ENCODE assay signal across 28 mouse cellular contexts in the genomic region with DNA sequence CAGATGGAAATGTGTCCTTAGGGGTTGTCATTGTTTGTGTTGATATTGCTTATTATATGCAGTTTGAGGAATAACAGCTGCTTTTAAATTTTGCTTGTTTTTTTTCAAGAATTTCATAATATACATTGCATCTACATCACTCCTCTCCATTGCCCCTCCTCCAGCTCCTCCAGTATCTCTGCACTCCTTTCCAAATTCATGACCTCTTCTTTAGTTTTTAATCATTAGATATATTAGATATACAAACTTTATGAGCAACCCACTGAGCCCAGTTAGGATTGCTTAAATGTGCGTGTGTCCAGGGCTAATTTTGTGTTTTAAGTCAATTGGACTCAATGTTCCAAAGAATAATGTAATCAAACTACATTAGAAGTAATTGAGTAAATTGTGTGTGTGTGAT.
"Had no signal": no experiment of that assay in that cellular context is flagged by ENCODE, and none has a peak within 500 bp of the region (broad histone marks: within the 10 kb centered on the region; RNA-seq: fewer than 3 reads in every experiment).

No protein-coding gene starts in this region.

- H3K9ac ChIP-seq: embryonic facial prominence, embryonic 12.5 days; embryonic facial prominence, embryonic 13.5 days; embryonic facial prominence, embryonic 15.5 days; forebrain, embryonic 12.5 days; forebrain, embryonic 13.5 days; forebrain, embryonic 15.5 days; forebrain, postnatal 0 days had no signal

- H3K4me1 ChIP-seq: embryonic facial prominence, embryonic 10.5 days; embryonic facial prominence, embryonic 12.5 days; embryonic facial prominence, embryonic 13.5 days; embryonic facial prominence, embryonic 15.5 days; forebrain, embryonic 10.5 days; forebrain, embryonic 12.5 days; forebrain, embryonic 13.5 days had no signal

- DNase-seq: cerebellum, adult 2 months; cerebellum, adult 8-10 months; cerebellum, adult 9-10 months; cerebellum, adult 9-11 months; cerebellum, postnatal 10 days; cerebellum, postnatal 14 days; cerebellum, postnatal 25 days; cerebellum, postnatal 36 days; embryo, embryonic 11 days; forebrain, postnatal 0 days; gastrocnemius, adult 2 months; gastrocnemius, postnatal 10 days; gastrocnemius, postnatal 14 days; gastrocnemius, postnatal 25 days; gastrocnemius, postnatal 36 days; heart, adult 11 months; heart, adult 18-20 months had no signal

- H3K4me3 ChIP-seq: embryonic facial prominence, embryonic 10.5 days; embryonic facial prominence, embryonic 12.5 days; embryonic facial prominence, embryonic 13.5 days; embryonic facial prominence, embryonic 15.5 days; erythroblast, embryonic 14.5 days; forebrain, embryonic 10.5 days; forebrain, embryonic 12.5 days; forebrain, embryonic 13.5 days; forebrain, embryonic 15.5 days; gastrocnemius, adult 2 months had no signal

- H3K36me3 ChIP-seq: embryonic facial prominence, embryonic 10.5 days; embryonic facial prominence, embryonic 12.5 days; embryonic facial prominence, embryonic 13.5 days; embryonic facial prominence, embryonic 15.5 days; forebrain, embryonic 10.5 days; forebrain, embryonic 12.5 days; forebrain, embryonic 15.5 days had no signal

- H3K27me3 ChIP-seq: embryonic facial prominence, embryonic 12.5 days; embryonic facial prominence, embryonic 13.5 days; embryonic facial prominence, embryonic 15.5 days; forebrain, embryonic 12.5 days; forebrain, embryonic 13.5 days; forebrain, embryonic 15.5 days had no signal

- ATAC-seq: forebrain, embryonic 13.5 days; forebrain, embryonic 14.5 days; forebrain, embryonic 15.5 days; forebrain, embryonic 16.5 days; forebrain, postnatal 0 days had no signal

- H3K27ac ChIP-seq: embryonic facial prominence, embryonic 10.5 days; embryonic facial prominence, embryonic 12.5 days; embryonic facial prominence, embryonic 13.5 days; embryonic facial prominence, embryonic 15.5 days; forebrain, embryonic 10.5 days; forebrain, embryonic 12.5 days; forebrain, embryonic 13.5 days; forebrain, embryonic 15.5 days; gastrocnemius, adult 2 months had no signal

- H3K9me3 ChIP-seq: embryonic facial prominence, embryonic 10.5 days; embryonic facial prominence, embryonic 12.5 days; embryonic facial prominence, embryonic 13.5 days; embryonic facial prominence, embryonic 15.5 days; forebrain, embryonic 10.5 days; forebrain, embryonic 12.5 days; forebrain, embryonic 13.5 days; forebrain, embryonic 15.5 days had no signal

- H3K4me2 ChIP-seq: embryonic facial prominence, embryonic 12.5 days; embryonic facial prominence, embryonic 13.5 days; embryonic facial prominence, embryonic 15.5 days; forebrain, embryonic 12.5 days; forebrain, embryonic 13.5 days; forebrain, embryonic 15.5 days had no signal
